Mouse (Mus musculus) myocyte (in vitro differentiated cells): ENCODE measurements around the gene Asb5. TPM values are rescaled to one million over a fixed set of nuclear protein-coding genes. Genes with fewer than 3 reads are reported as not detected.
A peak's percentile ranks its signal among the peaks of the same experiment; 100 is the strongest.

Experiments used
- H3K27me3 ChIP-seq: one replicate; pipeline ENCODE4 v1.6.1; 2011; ENCODE audit not compliant: control insufficient read depth, insufficient read depth, insufficient read length
- H3K36me3 ChIP-seq: one replicate; pipeline ENCODE4 v1.6.1; 2011; ENCODE audit not compliant: control insufficient read depth, insufficient read depth
- H3K4me2 ChIP-seq: one replicate; pipeline ENCODE4 v1.6.1; 2011; ENCODE audit warnings: low read depth, control low read depth
- H3K4me3 ChIP-seq: one replicate; pipeline ENCODE4 v1.5.1; 2011; ENCODE audit warnings: mild to moderate bottlenecking, control low read depth, moderate library complexity
- H3K79me2 ChIP-seq: one replicate; pipeline ENCODE4 v1.6.1; 2011; ENCODE audit not compliant: control insufficient read depth, insufficient read depth
- H3ac ChIP-seq: one replicate; pipeline ENCODE4 v1.6.1; 2011; ENCODE audit not compliant: control insufficient read depth, insufficient read length
- CEBPB ChIP-seq: IDR thresholded peaks from 2 replicates; pipeline ENCODE4 v1.6.1; 2011; ENCODE audit warnings: mild to moderate bottlenecking, moderate library complexity; ENCODE audit not compliant: poor library complexity, insufficient read depth, severe bottlenecking
- E2F4 ChIP-seq: IDR thresholded peaks from one replicate; pipeline ENCODE4 v1.6.1; 2011; ENCODE audit warnings: mild to moderate bottlenecking, control low read depth, moderate library complexity; ENCODE audit not compliant: insufficient read depth
- MAX ChIP-seq: IDR thresholded peaks from one replicate; pipeline ENCODE4 v1.6.1; 2011; ENCODE audit warnings: low read depth, mild to moderate bottlenecking, control low read depth
- MYOD1 ChIP-seq, 3 experiments: IDR thresholded peaks; one replicate each; pipeline ENCODE4 v1.6.1; 2011; ENCODE audit warnings: control low read depth in 2 of 3, low read depth in 2 of 3, mild to moderate bottlenecking in 2 of 3, moderate library complexity in 1 of 3; ENCODE audit not compliant: insufficient read length in 2 of 3, control insufficient read depth in 1 of 3
- MYOG ChIP-seq, 3 experiments: IDR thresholded peaks; one replicate each; pipeline ENCODE4 v1.6.1; 2011; ENCODE audit warnings: control low read depth in 2 of 3, low read depth in 2 of 3, mild to moderate bottlenecking in 2 of 3; ENCODE audit not compliant: insufficient read length in 2 of 3, control insufficient read depth in 1 of 3, insufficient read depth in 1 of 3
- POLR2A ChIP-seq: IDR thresholded peaks from one replicate; pipeline ENCODE4 v1.6.1; 2011; ENCODE audit warnings: low read depth, mild to moderate bottlenecking, control low read depth, moderate library complexity; ENCODE audit not compliant: insufficient read length
- POLR2AphosphoS2 ChIP-seq: IDR thresholded peaks from one replicate; pipeline ENCODE4 v1.6.1; 2011; ENCODE audit warnings: low read depth, control low read depth; ENCODE audit not compliant: insufficient read length
- REST ChIP-seq: IDR thresholded peaks from one replicate; pipeline ENCODE4 v1.6.1; 2011; ENCODE audit warnings: mild to moderate bottlenecking, control low read depth, moderate library complexity; ENCODE audit not compliant: insufficient read depth, insufficient read length
- SRF ChIP-seq: IDR thresholded peaks from one replicate; pipeline ENCODE4 v1.6.1; 2011; ENCODE audit warnings: low read depth; ENCODE audit not compliant: control insufficient read depth, insufficient read length
- TCF12 ChIP-seq: IDR thresholded peaks from one replicate; pipeline ENCODE4 v1.6.1; 2011; ENCODE audit warnings: mild to moderate bottlenecking, control low read depth; ENCODE audit not compliant: poor library complexity, insufficient read depth, severe bottlenecking
- TCF3 ChIP-seq: IDR thresholded peaks from one replicate; pipeline ENCODE4 v1.6.1; 2011; ENCODE audit warnings: low read depth, control low read depth; ENCODE audit not compliant: insufficient read length
- USF1 ChIP-seq: IDR thresholded peaks from one replicate; pipeline ENCODE4 v1.6.1; 2011; ENCODE audit warnings: low read depth, mild to moderate bottlenecking, control low read depth, moderate library complexity
- polyA plus RNA-seq: library from polyadenylated mRNA; unstranded; fragments of >200 nt; fragmentation: generic; extraction: Trizol; gene quantifications from one replicate; pipeline ENCODE4 v1.2.1, GENCODE M21; 2012; ENCODE audit warnings: missing spikeins

Asb5 gene
- polyA plus RNA-seq, 1 experiment = 144 TPM

- no peaks in the 10 kb centered on the region for H3K79me2 ChIP-seq
- H3K4me3 ChIP-seq = no peak overlapping the region
- H3K27me3 ChIP-seq = no peaks in the 10 kb centered on the region
- no peak for TF ChIP-seq REST
- no peak for TF ChIP-seq POLR2AphosphoS2
- TF ChIP-seq MYOG (IDR thresholded peaks at IDR 0.05; ENCODE audit: control insufficient read depth in 1 of 3, insufficient read depth in 1 of 3, insufficient read length in 2 of 3, low read depth in 2 of 3) = no peak
- TF ChIP-seq POLR2A = no peak
- TF ChIP-seq USF1 = no peak
- TF ChIP-seq CEBPB = no peak
- no peak for TF ChIP-seq E2F4
- no peak for TF ChIP-seq MAX
- no peak for TF ChIP-seq SRF
- no peak overlapping the region for H3K4me2 ChIP-seq
- H3ac ChIP-seq = no peak overlapping the region
- H3K36me3 ChIP-seq = peaks cover 28% of the 10 kb centered on the region
These were observed 10.5 kb upstream of the Asb5 start for GRCm38 (mm10) chr8:54518756-54519460.

DNA sequence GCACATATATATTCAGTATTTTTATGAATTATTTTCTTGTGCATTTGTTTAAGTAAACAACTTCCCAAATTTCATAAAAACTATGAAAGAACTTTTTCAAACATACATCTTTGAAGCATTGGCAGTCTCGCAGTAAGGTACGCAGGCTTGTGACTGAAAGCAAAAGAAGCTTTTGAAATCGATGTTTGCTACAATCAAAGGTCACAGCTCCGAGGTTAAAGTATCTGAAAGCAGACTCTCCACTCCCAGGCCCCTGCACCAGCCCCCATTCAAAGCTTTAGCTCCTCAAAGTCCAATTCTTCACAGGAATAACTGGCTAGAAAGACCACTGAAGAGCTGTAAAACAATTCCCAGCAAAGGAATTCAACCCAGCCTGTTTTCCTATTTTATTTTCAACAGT lies 8.9 kb upstream of the Asb5 start:
- Histone ChIP-seq H3K36me3 (peaks cover 33% of the 10 kb centered on the region), H3K27me3 (no peaks in the 10 kb centered on the region), H3K4me3 (no peak overlapping the region), H3ac (no peak overlapping the region), H3K4me2 (no peak overlapping the region), H3K79me2 (peaks cover 11% of the 10 kb centered on the region)
- no peak for TF ChIP-seq MYOG (IDR thresholded peaks at IDR 0.05; ENCODE audit: control insufficient read depth in 1 of 3, insufficient read depth in 1 of 3, insufficient read length in 2 of 3, low read depth in 2 of 3)
- TF ChIP-seq TCF3 = no peak
- TF ChIP-seq USF1 = no peak
- TF ChIP-seq MYOD1 (IDR thresholded peaks at IDR 0.05; ENCODE audit: control insufficient read depth in 1 of 3, insufficient read length in 2 of 3, low read depth in 2 of 3) = no peak
- no peak for TF ChIP-seq REST
- TF ChIP-seq MAX = no peak
- no peak for TF ChIP-seq E2F4

DNA sequence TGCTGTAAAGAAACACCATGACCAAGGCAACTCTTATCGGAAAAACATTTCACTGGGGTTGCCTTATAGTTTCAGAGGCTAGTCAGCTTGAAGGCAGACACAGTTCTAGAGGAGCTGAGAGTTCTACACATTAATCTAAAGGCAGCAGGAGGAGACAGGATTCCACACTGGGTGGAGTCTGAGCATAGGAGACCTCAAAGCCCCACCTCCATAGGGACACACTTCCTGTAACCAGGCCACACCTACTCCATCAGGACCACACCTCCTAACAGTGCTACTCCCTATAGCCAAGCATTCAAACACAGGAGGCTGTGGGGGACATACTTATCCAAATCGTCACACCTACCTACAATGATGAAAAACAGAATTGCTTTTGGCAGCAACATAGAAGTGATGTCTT lies 3.8 kb upstream of the Asb5 start:
- no peaks in the 10 kb centered on the region for H3K27me3 ChIP-seq
- peaks cover 28% of the 10 kb centered on the region for H3K36me3 ChIP-seq
- peaks cover 47% of the 10 kb centered on the region for H3K79me2 ChIP-seq
- H3K4me3 ChIP-seq = no peak overlapping the region
- H3K4me2 ChIP-seq = no peak overlapping the region
- no peak for TF ChIP-seq MYOG (IDR thresholded peaks at IDR 0.05; ENCODE audit: control insufficient read depth in 1 of 3, insufficient read depth in 1 of 3, insufficient read length in 2 of 3, low read depth in 2 of 3)
- TF ChIP-seq POLR2AphosphoS2 = no peak
- no peak for TF ChIP-seq TCF3
- TF ChIP-seq E2F4 = no peak
- TF ChIP-seq POLR2A = no peak
- TF ChIP-seq MYOD1 (IDR thresholded peaks at IDR 0.05; ENCODE audit: control insufficient read depth in 1 of 3, insufficient read length in 2 of 3, low read depth in 2 of 3) = no peak
- TF ChIP-seq TCF12 = no peak
- TF ChIP-seq REST = no peak
- TF ChIP-seq USF1 = no peak
- H3ac ChIP-seq = no peak overlapping the region

DNA sequence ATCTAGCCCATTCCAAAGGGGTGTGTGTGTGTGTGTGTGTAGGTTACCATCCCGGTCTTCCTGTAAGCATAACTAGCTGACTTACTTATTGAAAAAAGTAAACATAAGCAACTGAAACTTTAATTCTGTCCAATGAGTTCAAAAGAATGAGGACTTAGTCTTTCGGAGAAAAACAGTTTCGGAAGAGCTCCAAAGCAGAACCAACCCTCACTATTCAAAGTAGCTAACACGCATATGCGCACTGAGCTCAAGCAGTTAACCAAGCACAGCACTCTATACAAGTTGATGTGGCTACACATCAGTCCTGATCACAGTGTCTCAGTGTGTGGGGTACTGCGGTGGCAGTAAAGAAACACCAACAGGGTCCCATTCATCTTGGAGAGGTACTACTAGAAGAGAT lies 2.7 kb upstream of the Asb5 start:
- no peak for TF ChIP-seq SRF
- no peak for TF ChIP-seq MYOG (IDR thresholded peaks at IDR 0.05; ENCODE audit: control insufficient read depth in 1 of 3, insufficient read depth in 1 of 3, insufficient read length in 2 of 3, low read depth in 2 of 3)
- no peak for TF ChIP-seq REST
- no peak for TF ChIP-seq POLR2A
- TF ChIP-seq MYOD1 (IDR thresholded peaks at IDR 0.05; ENCODE audit: control insufficient read depth in 1 of 3, insufficient read length in 2 of 3, low read depth in 2 of 3) = no peak
- no peak for TF ChIP-seq TCF3
- TF ChIP-seq USF1 = no peak
- no peak for TF ChIP-seq E2F4
- no peak for TF ChIP-seq TCF12
- no peak for TF ChIP-seq CEBPB
- peaks cover 27% of the 10 kb centered on the region for H3K36me3 ChIP-seq

DNA sequence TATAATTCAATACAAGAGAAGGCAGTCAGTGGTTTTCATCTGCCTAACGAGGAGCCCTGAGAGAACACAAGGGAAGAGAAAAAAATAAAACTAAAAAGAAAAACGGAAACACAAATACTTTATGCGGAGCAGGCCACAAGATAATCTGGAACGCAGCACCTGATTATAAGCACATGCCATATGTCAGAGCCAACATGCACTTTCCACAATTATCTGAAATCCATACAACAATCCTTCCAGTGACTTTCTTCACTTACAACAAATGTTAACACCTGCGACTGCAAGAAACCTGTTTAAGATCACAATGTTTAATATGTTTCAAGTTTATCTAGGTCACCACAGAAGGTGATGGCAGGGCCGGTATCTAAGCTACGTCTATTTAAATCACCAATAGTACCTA lies 809 bp upstream of the Asb5 start:
- Histone ChIP-seq H3K4me3 (peak overlapping the region; percentile 62), H3ac (peak overlapping the region; percentile 76), H3K4me2 (peak overlapping the region; percentile 98), H3K79me2 (peaks cover 47% of the 10 kb centered on the region), H3K36me3 (peaks cover 10% of the 10 kb centered on the region), H3K27me3 (no peaks in the 10 kb centered on the region)
- no peak for TF ChIP-seq CEBPB
- TF ChIP-seq TCF3 = no peak
- TF ChIP-seq REST = no peak
- no peak for TF ChIP-seq TCF12
- no peak for TF ChIP-seq E2F4
- no peak for TF ChIP-seq SRF
- TF ChIP-seq MAX = no peak
- TF ChIP-seq MYOG (IDR thresholded peaks at IDR 0.05; ENCODE audit: control insufficient read depth in 1 of 3, insufficient read depth in 1 of 3, insufficient read length in 2 of 3, low read depth in 2 of 3) = no peak
- TF ChIP-seq MYOD1 (IDR thresholded peaks at IDR 0.05; ENCODE audit: control insufficient read depth in 1 of 3, insufficient read length in 2 of 3, low read depth in 2 of 3) = no peak
- no peak for TF ChIP-seq POLR2A
- no peak for TF ChIP-seq USF1
- TF ChIP-seq POLR2AphosphoS2 = no peak

More for the DNA sequence above, 2.7 kb upstream of the Asb5 start:
- H3K4me2 ChIP-seq = no peak overlapping the region
- H3K79me2 ChIP-seq = peaks cover 47% of the 10 kb centered on the region
- H3ac ChIP-seq = no peak overlapping the region
- no peaks in the 10 kb centered on the region for H3K27me3 ChIP-seq
- no peak overlapping the region for H3K4me3 ChIP-seq
